Mouse (Mus musculus) embryonic fibroblast, embryonic 13.5 days (primary cell): ENCODE results near the gene Pdia4.

ENCODE experiments used
- CTCF ChIP-seq: IDR thresholded peaks from 2 replicates; pipeline ENCODE4 v1.5.1; 2011; ENCODE audit warnings: mild to moderate bottlenecking, control low read depth, low read length, moderate library complexity, borderline replicate concordance; ENCODE audit not compliant: insufficient read depth
- POLR2A ChIP-seq: IDR thresholded peaks from 2 replicates; pipeline ENCODE4 v1.6.1; 2011; ENCODE audit warnings: low read depth, mild to moderate bottlenecking, control low read depth, low read length, moderate library complexity

GRCm38 (mm10) chr6:47827462-47827861 lies 14.2 kb upstream of the Pdia4 start:
- no peak for TF ChIP-seq POLR2A
- TF ChIP-seq CTCF = no peak
